Mouse (Mus musculus): ENCODE measurements at regions not wholly inside any gene's neighbourhood (a gene's known extent, or its start where the extent isn't known, plus 50 kb on each side); places are given as distances from the start of the nearest gene placed in this dataset.
"Not testable (repeated sequence)": the region's sequence is repeated elsewhere in the genome, so short reads cannot be mapped to it uniquely, and the experiment has no call there.

DNA sequence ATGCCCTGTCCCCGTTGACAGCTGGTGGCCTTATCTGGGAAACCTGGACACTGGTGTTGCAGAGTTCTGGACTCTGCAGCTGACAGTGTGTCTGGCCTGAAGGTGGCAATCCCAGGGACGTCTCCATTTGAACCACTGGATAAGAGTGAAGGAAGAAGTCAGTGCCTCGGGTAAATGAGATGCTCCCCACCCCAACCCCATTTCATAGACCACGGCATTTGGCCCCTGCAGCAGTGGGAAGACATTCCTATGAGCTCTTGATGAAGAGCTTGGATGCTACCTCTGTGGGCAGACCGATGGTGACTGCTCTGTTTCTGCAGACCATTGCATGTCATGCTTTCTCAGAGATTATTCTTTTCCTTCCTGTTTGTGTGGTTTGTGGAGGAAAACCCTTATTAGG lies 191.9 kb downstream of the Gm5114 start:
- not testable (repeated sequence) for DNase-seq (ENCODE audit: low spot score)

DNA sequence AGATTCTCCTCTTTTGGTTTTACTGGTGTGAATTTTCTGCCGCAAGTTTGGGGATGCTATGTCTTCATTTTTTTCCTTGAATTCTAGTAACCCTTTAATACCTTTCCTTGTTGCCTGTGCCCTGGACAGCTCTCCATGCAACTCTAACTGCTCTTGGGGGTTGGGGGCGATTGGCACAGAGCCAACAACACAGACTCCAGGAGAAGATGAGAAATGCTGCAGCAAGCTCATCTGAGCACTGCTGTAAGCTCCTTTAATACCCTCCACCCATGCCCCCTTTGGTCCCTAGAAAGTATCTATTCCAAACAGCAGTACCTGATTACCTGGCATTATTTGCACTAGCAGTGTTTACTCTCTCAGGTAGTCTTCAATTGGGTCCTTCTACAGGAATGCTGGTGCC lies 208.0 kb downstream of the Gm5114 start:
- DNase-seq (ENCODE audit: low spot score): peak; percentile 43
